Mouse (Mus musculus): ENCODE measurements around the gene Ptchd4.

- TF ChIP-seq POLR2A (IDR thresholded peaks at IDR 0.05; ENCODE audit: borderline replicate concordance, extremely low read depth, insufficient read depth, insufficient read length, poor library complexity, severe bottlenecking) (no peak), CTCF (IDR thresholded peaks at IDR 0.05; ENCODE audit: borderline replicate concordance, extremely low read depth, insufficient read depth, insufficient read length) (no peak)
Measured at GRCm38 (mm10) chr17:42480173-42480991, 164.6 kb downstream of the Ptchd4 start.
